ENCODE assay signal across 8 mouse cellular contexts in genomic region chrX:12129230-12129629, GRCm38 (mm10). TPM values are rescaled to one million over a fixed set of nuclear protein-coding genes. Genes with fewer than 3 reads are reported as not detected.
DNase-seq lines count a peak whose midpoint lies in the region; ATAC-seq lines count a peak whose summit lies in the region.

No protein-coding gene starts in this region.

- H3K4me2 ChIP-seq in embryonic facial prominence, embryonic 14.5 days (ENCODE audit: low read depth, low read length), result peak overlapping the region; percentile 68
- peak overlapping the region; percentile 74 for H3K4me2 ChIP-seq in heart, embryonic 15.5 days
- H3K4me2 ChIP-seq in kidney, embryonic 15.5 days, result peak overlapping the region; percentile 66
- H3K4me2 ChIP-seq in stomach, embryonic 16.5 days (ENCODE audit: low read depth, low read length), result peak overlapping the region; percentile 60

- 5% methylated on average over 12 of the region's 24 CpGs for WGBS in embryonic facial prominence, embryonic 14.5 days
- WGBS in heart, embryonic 15.5 days, result 7% methylated on average over 24 of the region's 24 CpGs
- WGBS in kidney, embryonic 15.5 days, result 5% methylated on average over 24 of the region's 24 CpGs
- 22% methylated on average over 24 of the region's 24 CpGs for WGBS in stomach, embryonic 16.5 days

- H3K9me3 ChIP-seq in embryonic facial prominence, embryonic 14.5 days (ENCODE audit: control insufficient read depth, low read length), result no peaks in the 10 kb centered on the region
- no peaks in the 10 kb centered on the region for H3K9me3 ChIP-seq in heart, embryonic 15.5 days (replicated peaks)
- no peaks in the 10 kb centered on the region for H3K9me3 ChIP-seq in kidney, embryonic 15.5 days (replicated peaks)
- no peaks in the 10 kb centered on the region for H3K9me3 ChIP-seq in stomach, embryonic 16.5 days (replicated peaks; ENCODE audit: control insufficient read depth, low read length)

- peak; percentile 74 for ATAC-seq in CD4-positive, CD25-positive, alpha-beta regulatory T cell, adult 4 months
- peak; percentile 8; the same call in 1 of the 2 replicates for ATAC-seq in embryonic facial prominence, embryonic 14.5 days (ENCODE audit: low read depth)
- peak; percentile 43; the same call in 1 of the 2 replicates for ATAC-seq in heart, embryonic 15.5 days (replicated peaks; ENCODE audit: insufficient number of reproducible peaks, insufficient read depth, low FRiP score, low read depth)
- ATAC-seq in kidney, embryonic 15.5 days (replicated peaks; ENCODE audit: low FRiP score), result 0 out of 2 replicates have a peak, but pooled peaks have one; percentile 2
- ATAC-seq in stomach, embryonic 16.5 days (ENCODE audit: insufficient read depth, low FRiP score), result peak; percentile 33; the same call in 1 of the 2 replicates

- DNase-seq in B cell, adult 2 months, result peak; percentile 43 to 46
- peak; percentile 75 for DNase-seq in embryonic facial prominence, embryonic 14.5 days (ENCODE audit: low spot score)
- DNase-seq in lung, postnatal 36 days, result peak; percentile 80
- DNase-seq in right cerebral cortex, postnatal 4 days, result no peak

- peaks cover 19% of the 10 kb centered on the region for H3K4me1 ChIP-seq in embryonic facial prominence, embryonic 14.5 days (ENCODE audit: control insufficient read depth, insufficient read depth, low read length)
- H3K4me1 ChIP-seq in heart, embryonic 15.5 days (replicated peaks), result peaks cover 51% of the 10 kb centered on the region
- peaks cover 72% of the 10 kb centered on the region for H3K4me1 ChIP-seq in kidney, embryonic 15.5 days
- H3K4me1 ChIP-seq in stomach, embryonic 16.5 days (ENCODE audit: control insufficient read depth, insufficient read depth, low read length), result peaks cover 13% of the 10 kb centered on the region

- H3K27ac ChIP-seq in embryonic facial prominence, embryonic 14.5 days (replicated peaks; ENCODE audit: low read depth, low read length), result peak overlapping the region; percentile 88
- H3K27ac ChIP-seq in heart, embryonic 15.5 days, result peak overlapping the region; percentile 90
- peak overlapping the region; percentile 94 for H3K27ac ChIP-seq in kidney, embryonic 15.5 days
- peak overlapping the region; percentile 80 for H3K27ac ChIP-seq in stomach, embryonic 16.5 days (ENCODE audit: low read length)

- H3K4me3 ChIP-seq in embryonic facial prominence, embryonic 14.5 days (ENCODE audit: low read depth, low read length), result peak overlapping the region; percentile 56
- H3K4me3 ChIP-seq in heart, embryonic 15.5 days, result peak overlapping the region; percentile 69
- H3K4me3 ChIP-seq in kidney, embryonic 15.5 days (replicated peaks), result peak overlapping the region; percentile 57
- H3K4me3 ChIP-seq in stomach, embryonic 16.5 days (replicated peaks; ENCODE audit: low read length), result peak overlapping the region; percentile 64; the same call in 1 of the 2 replicates

- H3K27me3 ChIP-seq in embryonic facial prominence, embryonic 14.5 days (replicated peaks; ENCODE audit: control insufficient read depth, insufficient read depth, low read length), result peaks cover 81% of the 10 kb centered on the region
- H3K27me3 ChIP-seq in heart, embryonic 15.5 days, result peaks cover 77% of the 10 kb centered on the region
- peaks cover 93% of the 10 kb centered on the region for H3K27me3 ChIP-seq in kidney, embryonic 15.5 days
- peaks cover 54% of the 10 kb centered on the region for H3K27me3 ChIP-seq in stomach, embryonic 16.5 days (ENCODE audit: control insufficient read depth, insufficient read depth, low read length)

- 0 out of 2 replicates have a peak overlapping the region, but pooled peaks have one; percentile 77 for H3K9ac ChIP-seq in embryonic facial prominence, embryonic 14.5 days (ENCODE audit: low read depth, low read length)
- peak overlapping the region; percentile 78; the same call in 1 of the 2 replicates for H3K9ac ChIP-seq in heart, embryonic 15.5 days
- 0 out of 2 replicates have a peak overlapping the region, but pooled peaks have one; percentile 14 for H3K9ac ChIP-seq in kidney, embryonic 15.5 days
- H3K9ac ChIP-seq in stomach, embryonic 16.5 days (ENCODE audit: low read length), result peak overlapping the region; percentile 82

- no peaks in the 10 kb centered on the region for H3K36me3 ChIP-seq in embryonic facial prominence, embryonic 14.5 days (ENCODE audit: control insufficient read depth, insufficient read depth, low read length)
- no peaks in the 10 kb centered on the region for H3K36me3 ChIP-seq in heart, embryonic 15.5 days
- H3K36me3 ChIP-seq in kidney, embryonic 15.5 days, result no peaks in the 10 kb centered on the region
- no peaks in the 10 kb centered on the region for H3K36me3 ChIP-seq in stomach, embryonic 16.5 days (ENCODE audit: control insufficient read depth, insufficient read depth, low read length)

RNA-seq across cellular contexts. Expression of gene Bcor, which starts 30.9 kb away (rescaled TPM):
- 10 to 100 TPM; 24.2 to 26.1 TPM for polyA plus RNA-seq in CD4-positive, CD25-positive, alpha-beta regulatory T cell, adult 4 months (2017; shearing (Covaris generic))
- 15.0 and 17.7 TPM in 2 replicates for polyA plus RNA-seq in embryonic facial prominence, embryonic 14.5 days (2014; fragmentation: Nextera tagmentation; extraction: Ambion mirVana)
- 11.7 and 14.9 TPM in 2 replicates for polyA plus RNA-seq in heart, embryonic 15.5 days (2015; fragmentation: Nextera tagmentation; extraction: Ambion mirVana)
- 18.8 and 19.3 TPM in 2 replicates for polyA plus RNA-seq in kidney, embryonic 15.5 days (2015; fragmentation: Nextera tagmentation; extraction: Ambion mirVana)
- polyA plus RNA-seq in stomach, embryonic 16.5 days (2015; fragmentation: Nextera tagmentation; extraction: Ambion mirVana), result 11.1 and 13.9 TPM in 2 replicates

Comparison
In these comparisons a context has a peak if more than half of its experiments do, and no peak if none do; other contexts are left out.
1. ATAC-seq: peak in every context shown above with its lines; median percentile 74 in CD4-positive, CD25-positive, alpha-beta regulatory T cell, adult 4 months; 43 in heart, embryonic 15.5 days; 33 in stomach, embryonic 16.5 days; 8 in embryonic facial prominence, embryonic 14.5 days; 2 in kidney, embryonic 15.5 days.
2. H3K9ac ChIP-seq: peak in every context shown above with its lines; median percentile 82 in stomach, embryonic 16.5 days; 78 in heart, embryonic 15.5 days; 77 in embryonic facial prominence, embryonic 14.5 days; 14 in kidney, embryonic 15.5 days.